Mouse (Mus musculus) retina, postnatal 1 day (tissue): ENCODE data around the gene Flad1.

ENCODE experiments used
- DNase-seq: peaks from one replicate; pipeline ENCODE4 v3.0.0-alpha.2; 2012

The Flad1 gene

DNA sequence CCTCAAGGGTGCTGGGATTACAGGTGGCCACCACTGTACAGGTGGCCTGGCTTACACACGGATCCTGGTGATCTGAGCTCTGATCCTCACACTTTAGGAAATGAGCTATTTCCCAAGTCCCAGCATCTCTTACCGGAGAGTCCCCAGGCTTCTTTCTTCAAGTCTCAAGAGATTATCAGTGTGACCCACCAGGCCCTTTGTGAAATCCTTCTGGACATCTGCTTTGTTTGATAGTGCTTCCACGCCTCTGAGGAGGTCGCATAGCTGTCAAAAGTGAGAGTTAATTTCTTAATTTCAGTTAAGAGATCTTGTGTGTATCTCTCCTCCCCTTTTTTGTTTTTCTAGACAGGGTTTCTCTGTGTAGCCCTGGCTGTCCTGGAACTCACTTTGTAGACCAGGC lies 14.2 kb upstream of the Flad1 start:
- no peak for DNase-seq

DNA sequence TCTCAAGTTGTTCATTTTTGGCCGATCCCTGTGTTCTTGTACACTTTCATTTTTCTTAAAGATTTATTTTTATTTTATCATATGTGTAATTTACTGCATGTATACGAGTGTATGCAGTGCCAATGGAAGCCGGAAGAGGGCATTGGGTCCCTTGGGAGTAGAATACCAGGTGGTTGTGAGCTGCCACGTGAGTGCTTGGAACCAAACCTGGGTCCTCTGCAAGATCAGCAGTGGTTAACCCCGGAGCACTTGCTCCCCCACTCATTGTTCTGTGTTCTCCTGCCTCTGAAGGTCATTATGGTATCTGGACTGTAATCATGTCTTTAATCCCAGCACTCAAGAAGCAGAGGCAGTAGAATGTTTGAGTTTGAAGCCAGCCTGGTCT lies 13.5 kb upstream of the Flad1 start:
- DNase-seq: no peak

DNA sequence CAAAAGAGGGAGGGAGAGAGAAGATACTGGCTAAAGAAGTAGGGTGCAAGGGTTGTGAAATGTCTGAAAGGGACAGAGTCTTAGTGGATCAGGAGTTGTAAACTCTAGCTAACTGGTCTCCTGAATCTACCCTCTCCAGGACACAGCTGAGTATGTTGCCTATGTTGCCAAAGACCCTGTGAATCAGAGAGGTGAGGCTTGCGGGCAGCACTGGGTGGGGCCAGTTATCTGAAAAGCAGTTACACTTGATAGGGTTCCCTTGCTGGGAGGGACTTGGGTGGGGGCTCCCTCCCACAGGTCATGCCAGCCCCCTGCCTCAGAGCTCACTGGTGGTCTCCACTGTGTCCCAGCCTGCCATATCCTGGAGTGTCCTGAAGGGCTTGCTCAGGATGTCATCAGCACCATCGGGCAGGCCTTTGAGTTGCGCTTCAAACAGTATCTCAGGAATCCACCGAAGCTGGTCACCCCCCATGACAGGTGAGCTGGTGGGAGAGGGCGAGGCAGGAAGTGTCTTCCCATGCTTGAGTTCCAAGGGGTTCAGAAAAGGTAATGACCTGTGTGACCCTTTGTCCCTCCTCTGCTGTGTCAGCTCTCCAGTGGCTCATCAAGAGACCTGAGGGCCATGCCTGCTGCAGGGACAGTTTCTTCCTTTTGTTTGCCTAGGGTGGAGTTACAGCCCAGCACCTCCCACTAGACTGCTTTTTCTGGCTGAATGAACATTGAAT lies 12.9 kb upstream of the Flad1 start:
- DNase-seq: no peak

DNA sequence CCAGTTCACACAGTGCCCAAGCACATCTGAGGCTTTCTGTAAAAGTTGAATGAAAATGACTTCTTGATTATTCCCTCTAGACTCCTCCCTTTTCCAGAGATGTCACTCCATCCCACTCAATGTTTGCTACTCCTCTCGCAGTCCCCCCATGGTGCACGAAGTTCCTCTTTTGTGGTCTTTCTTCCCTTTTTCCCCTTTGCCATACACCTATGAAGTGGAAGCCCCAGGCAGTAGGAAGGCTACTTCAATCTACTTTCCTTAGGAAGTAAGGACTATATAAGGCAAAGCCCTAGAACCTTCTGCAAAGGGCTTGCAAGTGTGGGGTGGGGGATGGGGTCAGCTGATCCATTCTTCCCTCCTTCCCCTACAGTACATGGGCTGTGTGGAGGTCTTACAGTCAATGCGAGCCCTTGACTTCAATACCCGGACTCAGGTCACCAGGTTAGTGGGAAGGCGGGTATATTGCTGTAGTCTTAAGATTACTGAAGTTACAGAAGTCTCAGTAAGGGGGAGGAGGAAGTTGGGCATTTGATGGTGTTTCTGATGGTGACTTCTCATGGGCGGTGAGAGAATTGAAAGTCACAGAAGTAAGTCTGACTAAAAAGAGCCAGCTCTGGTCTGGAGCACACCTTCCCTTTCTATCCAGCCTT lies 11.0 kb upstream of the Flad1 start:
- DNase-seq: no peak

DNA sequence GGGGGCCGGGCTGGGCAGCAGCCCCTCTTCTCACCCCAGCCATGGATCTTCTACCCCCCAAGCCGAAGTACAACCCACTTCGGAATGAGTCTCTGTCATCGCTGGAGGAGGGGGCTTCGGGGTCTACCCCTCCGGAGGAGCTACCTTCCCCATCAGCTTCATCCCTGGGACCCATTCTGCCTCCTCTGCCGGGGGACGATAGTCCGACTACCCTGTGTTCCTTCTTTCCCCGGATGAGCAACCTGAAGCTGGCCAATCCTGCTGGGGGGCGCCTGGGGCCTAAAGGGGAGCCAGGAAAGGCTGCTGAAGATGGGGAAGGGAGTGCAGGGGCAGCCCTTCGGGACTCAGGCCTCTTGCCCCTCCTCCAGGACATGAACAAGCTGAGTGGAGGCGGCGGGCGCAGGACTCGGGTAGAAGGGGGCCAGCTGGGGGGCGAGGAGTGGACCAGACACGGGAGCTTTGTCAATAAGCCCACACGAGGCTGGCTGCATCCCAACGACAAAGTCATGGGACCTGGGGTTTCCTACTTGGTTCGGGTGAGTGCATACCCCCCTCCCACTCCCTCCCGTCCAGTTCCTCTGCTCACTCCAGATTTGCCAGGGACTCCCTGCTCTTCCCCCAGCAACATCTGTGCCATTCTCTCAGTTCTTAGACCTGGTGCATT lies 10.3 kb upstream of the Flad1 start:
- no peak for DNase-seq

DNA sequence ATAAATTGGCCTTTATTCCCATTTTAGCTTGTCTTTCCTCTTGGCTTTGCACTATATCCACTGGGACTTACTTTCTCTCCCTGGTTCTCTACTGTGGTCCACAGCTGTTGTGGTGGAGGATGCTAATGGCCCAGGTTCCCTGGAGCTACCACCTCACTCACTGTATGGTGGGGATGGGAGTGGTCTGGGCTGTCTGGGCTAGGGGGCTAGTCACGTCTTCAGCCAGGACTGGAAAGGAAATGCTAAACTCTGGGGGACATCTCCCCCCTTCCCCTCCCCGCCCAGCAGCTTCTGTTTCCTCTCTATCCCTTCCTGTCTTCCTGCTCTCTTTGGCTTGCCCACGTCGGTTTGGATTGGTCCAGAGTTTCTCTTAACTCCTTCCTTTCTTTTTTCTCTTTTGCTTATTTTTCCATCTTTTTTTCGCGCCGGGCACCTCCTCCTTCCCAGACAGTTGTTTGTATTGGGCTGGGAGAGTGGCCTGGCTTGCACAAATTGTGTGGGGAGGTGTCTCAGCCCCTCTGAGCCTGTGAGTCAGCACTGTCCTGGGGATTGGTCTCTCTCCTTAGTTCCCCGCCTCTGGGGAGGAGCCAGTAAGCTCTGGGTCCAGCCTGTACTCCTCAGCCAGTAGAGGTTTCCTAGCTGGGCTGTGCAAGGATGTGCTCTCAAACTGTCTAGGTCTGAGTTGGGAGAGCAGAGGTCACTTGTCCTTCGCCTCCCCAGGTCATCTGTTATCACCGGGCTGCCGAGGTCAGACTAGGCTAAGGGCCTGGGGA lies 9.5 kb upstream of the Flad1 start:
- DNase-seq: peak; percentile 73

DNA sequence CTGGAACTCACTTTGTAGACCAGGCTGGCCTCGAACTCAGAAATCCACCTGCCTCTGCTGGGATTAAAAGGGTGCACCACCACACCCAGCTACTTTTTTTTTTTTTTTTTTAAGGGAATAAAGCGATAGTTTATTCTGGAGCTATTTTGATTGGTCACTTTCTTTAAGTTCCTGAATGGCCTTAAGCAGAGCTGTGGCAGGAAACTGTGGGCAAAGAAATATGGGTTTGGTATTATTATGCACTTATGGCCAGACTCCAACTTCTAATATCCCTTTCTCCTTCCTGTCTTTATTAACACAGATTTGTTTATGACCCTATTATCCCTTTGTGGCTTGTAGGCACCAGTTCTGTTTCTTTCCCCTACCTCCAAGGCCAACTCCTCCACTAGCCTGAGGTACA lies 8.8 kb upstream of the Flad1 start:
- no peak for DNase-seq

DNA sequence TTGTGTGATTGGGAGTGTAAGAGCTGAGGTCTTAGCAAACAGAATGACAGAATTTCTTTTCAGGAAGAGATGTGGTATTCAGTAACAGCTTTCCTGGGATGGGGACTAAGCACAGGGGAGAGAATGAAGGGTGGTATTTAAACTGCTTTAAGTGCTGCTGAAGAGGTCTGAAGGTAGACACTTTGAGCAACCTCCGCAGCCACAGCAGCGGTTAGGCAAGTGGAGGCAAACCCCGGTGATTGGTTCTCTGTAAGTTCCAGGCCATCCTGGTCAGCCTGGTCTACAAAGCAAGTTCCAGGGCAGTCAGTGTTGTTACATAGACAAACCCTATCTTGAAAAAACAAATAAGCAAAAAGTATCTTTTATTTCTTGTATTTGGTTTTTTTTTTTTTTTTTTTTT lies 8.3 kb upstream of the Flad1 start:
- no peak for DNase-seq

DNA sequence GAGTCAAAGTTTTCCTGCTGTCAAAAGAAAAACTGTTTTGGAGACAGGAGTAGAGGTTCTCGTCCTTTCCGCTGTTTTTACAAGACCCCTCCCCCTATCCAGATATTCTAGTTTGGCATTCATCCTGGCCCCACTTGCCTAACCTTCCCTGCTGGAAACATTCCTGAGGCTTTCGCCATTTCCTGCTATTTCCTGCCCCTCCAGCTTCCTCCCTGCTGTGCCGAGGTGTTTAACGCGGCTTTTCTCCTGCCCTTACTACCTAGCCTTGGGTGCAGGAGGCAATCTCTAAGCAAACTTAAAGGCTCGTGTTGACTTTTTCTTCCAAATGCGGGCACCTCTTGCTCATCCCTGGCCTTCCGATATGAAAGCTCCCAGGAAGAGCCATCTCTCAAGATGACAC lies 7.9 kb upstream of the Flad1 start:
- no peak for DNase-seq

DNA sequence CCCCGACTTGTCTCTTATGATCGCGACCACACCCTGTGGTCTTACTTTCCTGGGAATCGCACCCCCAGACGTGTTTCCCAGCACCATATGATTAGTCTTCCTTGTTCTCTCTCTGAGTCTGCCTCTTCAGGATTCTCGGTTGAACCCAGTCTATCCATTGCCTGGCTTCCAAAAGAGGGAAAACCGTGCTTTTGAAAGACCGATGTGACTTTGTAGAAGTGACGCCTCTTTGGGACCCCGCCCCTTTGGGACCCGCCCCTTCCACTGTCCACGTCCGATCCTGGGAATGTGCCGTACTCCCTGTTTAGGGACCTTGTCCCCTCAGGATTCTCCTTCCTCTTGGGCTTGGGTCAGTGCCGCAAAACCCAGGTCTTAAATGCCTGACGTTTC lies 7.2 kb upstream of the Flad1 start:
- DNase-seq: no peak

DNA sequence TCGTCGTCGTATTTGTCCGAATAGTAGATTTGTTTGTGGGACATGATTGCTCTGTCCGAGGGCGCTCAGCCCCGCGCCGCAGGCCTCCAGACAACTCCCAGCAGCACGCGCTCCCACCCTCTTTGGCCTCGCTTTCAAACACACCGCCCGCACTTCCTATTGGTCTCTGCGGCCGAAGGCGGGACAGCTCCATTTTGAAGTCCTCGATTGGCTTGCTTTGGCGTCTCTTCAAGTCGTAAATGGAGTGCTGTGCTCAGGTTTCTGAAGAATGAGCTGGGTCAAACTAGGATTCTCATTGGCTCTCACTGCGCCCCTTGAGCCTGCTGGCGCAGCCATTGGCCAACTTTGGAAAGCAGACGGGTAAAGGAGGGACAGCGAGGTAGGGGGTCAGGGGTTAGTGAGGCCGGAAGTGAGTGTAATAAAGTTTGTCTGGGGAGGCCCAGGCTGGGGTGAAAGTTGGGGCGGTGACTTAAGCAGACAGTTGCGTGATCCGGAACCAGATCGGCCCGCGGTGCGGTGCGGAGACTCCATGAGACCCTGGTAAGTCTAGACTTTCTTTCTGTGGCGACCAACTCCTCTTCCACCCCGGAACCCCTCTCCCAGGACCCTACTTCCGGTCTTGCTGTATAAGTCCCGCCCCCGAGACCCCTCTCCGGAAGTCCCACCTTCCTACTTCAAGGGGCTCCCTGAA lies 6.6 kb upstream of the Flad1 start, which contains the start of the genes Cks1b and Shc1:
Gene Cks1b, minus strand, starts transcription at position 214 of the 691 bp plus-strand sequence.
Gene Shc1, plus strand, starts transcription at position 274 of the 691 bp plus-strand sequence.
- peak; percentile 100 for DNase-seq

DNA sequence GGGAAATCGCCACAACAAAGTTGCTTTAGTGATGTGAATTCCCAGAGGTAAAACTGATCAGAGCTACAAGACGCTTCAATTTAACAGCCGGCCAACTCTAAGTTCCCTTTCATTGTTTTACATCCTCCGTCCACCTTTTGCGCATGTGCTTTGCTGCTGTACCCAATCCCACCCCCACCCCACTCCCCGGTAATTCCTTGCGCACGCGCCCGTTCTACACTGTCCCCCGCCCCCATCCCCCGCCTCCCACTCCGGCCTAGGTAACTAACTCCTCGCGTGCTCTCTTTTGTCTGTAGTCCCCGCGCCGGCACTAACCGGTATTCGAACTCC lies 6.1 kb upstream of the Flad1 start:
- no peak for DNase-seq

DNA sequence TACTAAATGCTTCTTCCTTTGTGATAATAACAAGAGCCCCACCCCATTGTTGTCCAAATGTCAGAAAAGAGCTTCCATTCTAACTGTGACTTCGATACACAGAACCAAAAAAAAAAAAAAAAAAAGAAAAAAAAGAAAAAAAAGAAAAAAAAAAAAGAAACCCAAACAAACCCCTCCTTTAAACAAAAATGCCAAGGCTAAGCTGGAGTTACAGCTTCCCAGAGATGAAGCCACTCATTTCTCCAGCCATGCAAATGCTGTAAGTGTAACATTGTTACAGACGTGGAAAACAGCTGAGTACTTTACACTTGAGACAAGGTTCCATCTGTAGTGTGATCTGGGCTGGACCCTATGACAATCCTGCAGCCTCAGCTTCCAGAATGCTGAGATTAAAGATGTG lies 5.5 kb upstream of the Flad1 start:
- no peak for DNase-seq

DNA sequence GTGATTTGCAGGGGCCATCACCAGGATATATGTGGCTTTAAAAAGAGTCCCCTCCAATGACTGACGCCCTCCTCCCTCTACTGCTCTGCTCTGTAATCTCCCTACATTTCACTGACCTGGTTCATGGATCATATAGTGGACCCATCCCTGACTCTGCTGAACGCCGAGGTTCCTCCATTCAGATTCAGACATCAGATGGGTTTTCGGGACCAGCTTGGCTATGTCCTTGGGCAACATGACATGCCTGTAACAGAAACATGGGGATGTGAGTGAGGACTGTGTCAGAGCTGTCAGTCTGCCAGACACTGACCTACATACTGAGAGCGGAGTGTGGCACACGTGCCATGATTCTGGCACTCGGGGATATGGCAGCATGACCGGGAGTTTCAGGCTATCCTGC lies 4.5 kb upstream of the Flad1 start:
- DNase-seq: no peak

DNA sequence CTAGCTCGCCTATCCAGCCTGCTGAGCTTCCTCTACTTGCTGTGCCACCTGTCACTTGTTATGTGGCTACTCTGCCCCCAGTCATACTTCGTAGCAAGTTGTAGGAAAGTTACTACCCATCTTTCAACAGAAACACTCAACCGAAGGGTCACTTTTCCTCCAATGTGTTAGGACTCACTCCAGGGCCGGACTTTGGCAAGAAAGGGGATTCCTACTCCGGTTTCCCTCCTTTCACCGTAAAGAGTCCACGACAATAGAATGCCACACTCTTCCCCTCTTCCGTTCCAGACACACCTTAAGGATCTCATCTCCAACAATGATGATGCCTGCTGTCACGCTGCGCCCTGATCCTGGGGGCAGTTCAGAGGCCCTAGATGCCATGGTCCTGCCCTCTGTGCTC lies 806 bp downstream of the Flad1 start:
- DNase-seq: no peak

DNA sequence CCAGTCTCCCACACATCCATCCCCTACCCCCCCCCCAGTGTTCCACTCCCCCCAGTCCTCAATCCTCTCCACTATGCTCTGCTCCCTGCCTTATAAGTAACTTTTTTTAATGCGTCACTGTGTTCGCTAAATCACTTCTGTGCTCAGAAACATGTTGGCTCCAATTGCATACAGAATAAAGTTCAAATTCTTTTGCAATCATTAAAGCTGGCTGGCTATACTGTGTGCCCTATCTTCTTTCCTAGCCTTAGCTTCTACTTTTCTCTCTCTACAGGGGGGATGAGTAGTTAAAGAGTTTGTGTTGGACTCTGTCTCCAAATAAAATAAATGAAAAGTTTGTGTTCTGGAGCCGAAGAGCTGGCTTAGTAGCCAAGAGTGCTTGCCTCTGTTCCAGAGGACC lies 2.0 kb downstream of the Flad1 start:
- DNase-seq: no peak

DNA sequence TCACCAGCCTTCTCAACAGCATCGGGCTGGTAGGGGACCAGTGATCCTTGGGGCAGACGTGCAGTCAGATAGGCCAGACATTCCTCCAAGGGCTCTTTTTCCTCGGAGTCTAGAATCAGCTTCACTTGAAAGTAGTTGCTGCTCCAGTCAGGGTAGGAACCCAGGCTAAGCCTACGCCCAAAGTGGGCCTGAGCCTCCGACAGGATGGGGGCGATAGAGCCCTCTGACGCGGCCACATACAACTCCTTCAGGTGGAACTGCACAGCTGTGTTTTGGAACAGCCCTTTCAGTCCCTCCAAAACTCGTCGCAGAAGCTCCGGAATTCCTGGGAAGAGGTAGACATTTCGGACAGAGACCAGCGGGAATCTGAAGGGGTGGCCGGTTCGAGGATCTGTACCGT lies 3.2 kb downstream of the Flad1 start:
- DNase-seq: no peak

DNA sequence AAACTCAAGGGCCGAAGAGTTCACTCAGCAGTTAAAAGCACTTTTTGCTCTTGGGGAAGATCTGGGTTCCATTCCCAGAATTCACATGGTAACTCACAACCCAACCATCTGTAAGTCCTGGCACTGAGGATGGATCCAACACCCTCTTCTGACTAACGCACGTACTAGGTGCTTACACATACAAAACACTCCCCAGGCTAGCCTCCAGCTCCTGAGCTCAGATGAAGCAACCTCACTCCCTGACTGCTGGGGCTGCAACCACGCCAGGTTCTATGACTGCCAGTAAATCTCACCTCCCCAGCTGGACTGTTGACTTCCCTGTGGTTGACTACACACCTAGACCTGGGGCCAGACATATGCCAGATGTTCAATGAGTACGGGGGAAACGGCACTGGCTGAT lies 4.8 kb downstream of the Flad1 start:
- no peak for DNase-seq

DNA sequence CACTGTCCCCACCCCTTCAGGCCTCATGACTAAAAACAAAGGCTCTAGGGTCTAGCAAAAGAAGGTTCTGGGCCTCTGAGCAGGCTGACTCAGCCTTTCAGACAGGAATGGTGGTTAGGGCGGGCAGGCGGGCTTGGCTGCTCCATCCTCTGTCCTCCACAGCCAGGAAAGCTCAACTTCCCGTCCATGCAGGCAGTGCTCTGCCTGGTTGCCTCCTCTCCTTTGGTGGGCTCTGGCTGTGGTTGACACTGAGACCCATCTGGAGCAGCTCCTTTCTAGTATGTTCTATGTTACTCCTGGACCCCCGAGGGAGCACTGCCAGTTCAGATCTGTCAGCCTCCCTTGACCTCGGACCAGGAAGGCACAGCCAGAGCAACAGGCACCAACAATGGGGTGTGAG lies 9.0 kb downstream of the Flad1 start, which contains the start of gene Lenep:
Gene Lenep, minus strand, starts transcription at position 101 of the 400 bp plus-strand sequence.
- DNase-seq: no peak

DNA sequence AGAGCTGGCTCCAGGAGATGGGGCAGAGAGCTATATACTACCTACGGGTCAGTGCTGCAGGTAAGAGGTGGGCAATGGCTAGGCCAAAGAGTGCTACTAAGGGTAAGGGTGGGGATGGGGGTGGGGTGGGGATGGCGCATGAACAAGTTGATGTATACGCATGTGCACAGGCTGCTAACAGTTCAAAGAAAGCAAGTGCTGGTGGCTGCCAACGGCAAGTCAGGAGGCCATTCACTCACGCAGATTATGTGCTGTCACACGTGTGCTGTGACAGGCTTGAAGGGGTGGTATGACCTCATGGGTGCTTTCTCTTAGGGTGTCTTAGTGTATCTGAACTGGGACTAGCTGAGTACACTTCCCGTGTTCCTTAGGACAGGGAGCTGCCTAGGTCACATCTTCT lies 10.3 kb downstream of the Flad1 start:
- no peak for DNase-seq

DNA sequence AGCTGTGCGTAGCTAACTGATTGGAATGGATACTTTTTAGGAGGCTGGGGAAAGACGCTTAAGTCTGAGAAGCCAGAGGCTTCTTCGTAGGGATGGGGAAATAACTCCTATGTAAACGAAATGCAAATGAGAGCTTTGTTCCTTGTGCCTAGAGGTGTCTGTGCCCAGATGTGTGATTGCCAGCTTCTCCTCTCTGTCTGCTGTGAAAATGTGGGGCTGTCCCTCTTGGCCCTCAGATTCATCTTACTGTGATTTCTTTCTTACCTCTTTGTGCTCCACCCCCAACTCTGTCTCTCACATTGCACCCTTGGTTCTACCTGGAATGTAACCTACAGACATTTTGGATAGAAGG lies 15.0 kb downstream of the Flad1 start:
- DNase-seq: no peak

DNA sequence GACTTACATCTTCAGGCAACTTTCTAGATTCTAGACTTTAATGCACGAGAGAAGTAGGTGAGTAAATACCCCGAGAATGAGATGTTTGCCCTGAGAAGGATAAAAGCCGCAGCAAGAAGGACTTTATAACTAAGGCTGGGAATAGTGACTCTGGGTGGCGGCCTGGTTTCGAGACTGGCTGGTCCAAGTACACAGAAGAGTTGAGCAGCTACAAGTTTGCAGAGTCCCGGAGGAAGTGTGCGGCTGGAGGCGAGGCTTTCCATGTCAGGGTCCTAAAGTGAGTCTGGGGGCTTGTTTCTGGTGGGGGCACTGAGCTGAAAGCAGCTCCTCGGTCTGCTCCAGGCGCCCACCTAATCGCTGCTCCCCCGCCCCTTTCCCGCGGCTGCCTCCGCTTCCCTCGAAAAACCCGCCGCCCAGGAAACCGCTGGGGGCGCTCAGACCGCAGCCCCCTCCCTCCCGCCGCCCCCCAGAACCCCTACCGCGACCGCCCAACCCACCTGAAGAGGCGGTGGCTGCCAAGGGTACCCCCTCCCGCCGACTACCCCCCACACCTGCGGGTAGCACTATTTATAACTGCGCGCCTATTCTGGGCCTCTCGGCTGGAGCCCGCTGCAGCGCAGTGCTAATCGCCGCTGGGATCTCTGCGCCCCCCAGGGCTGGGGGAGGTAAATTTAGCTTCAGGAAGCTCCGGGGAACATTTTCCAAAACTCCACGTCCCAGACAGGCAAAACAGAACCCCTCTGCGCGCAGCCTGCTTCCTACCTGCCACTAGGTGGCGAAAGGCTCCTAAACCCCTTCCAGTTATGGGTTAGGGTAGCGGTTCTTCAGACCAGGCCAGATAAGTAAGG lies 15.6 kb downstream of the Flad1 start:
- peak; percentile 86 for DNase-seq
